Mouse (Mus musculus): ENCODE data around the gene Vmn1r57.
"Not testable (repeated sequence)": the region's sequence is repeated elsewhere in the genome, so short reads cannot be mapped to it uniquely, and the experiment has no call there.

Vmn1r57 gene

GRCm38 (mm10) chr7:5218193-5218592, at the start of gene Vmn1r57:
Gene Vmn1r57 (plus strand): TSS chr7:5218493.
- DNase-seq (ENCODE audit: low spot score in 2 of 2), result not testable (repeated sequence)

DNA sequence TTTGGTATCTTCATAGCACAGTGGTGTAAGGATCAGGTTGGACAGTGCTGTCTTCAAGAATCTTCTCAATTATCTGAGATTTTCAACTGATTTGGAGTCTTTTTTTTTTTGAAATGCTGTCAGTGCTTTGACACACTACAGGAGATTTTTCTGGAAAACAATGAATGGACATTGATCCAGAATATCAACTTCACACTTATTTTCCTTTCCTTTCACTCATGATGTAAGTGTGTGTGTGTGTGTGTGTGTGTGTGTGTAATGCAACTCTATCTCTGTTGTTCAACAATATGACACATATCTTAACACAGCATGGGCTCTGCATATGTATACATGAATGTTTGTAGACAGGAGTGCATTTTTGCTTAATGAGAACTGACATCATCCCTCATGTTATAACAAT, 21.6 kb upstream of the Vmn1r57 start, which contains the start of gene Vmn1r56:
Vmn1r56 (minus strand) TSS at position 101 of the 400 bp plus-strand sequence.
- DNase-seq (ENCODE audit: low spot score in 2 of 2), result not testable (repeated sequence)

GRCm38 (mm10) chr7:5263051-5263450, 44.8 kb downstream of the Vmn1r57 start:
- DNase-seq (ENCODE audit: low spot score in 2 of 2), result no peak

Data from thymus, postnatal 10 days (tissue).